In genomic region chr19:32689724-32690123, GRCm38 (mm10) we compare ENCODE assay signal across 8 mouse cellular contexts. TPM values are rescaled to one million over a fixed set of nuclear protein-coding genes. Genes with fewer than 3 reads are reported as not detected.
DNase-seq lines count a peak whose midpoint lies in the region; ATAC-seq and TF ChIP-seq lines count a peak whose summit lies in the region.

No protein-coding gene starts in this region.

- DNase-seq in heart, adult 2 months: peak; percentile 15 to 40
- no peak for DNase-seq in heart, embryonic 10.5 days (ENCODE audit: low spot score)
- DNase-seq in midbrain, postnatal 0 days (ENCODE audit: low spot score): peak; percentile 55
- DNase-seq in c-Kit-positive CD71-positive TER-119-positive erythroid progenitor cells, embryonic 14.5 days (ENCODE audit: low spot score): peak; percentile 59
- no peak for DNase-seq in adrenal gland, adult 8-10 months

- no peaks in the 10 kb centered on the region; the same call in 1 of the 2 replicates for H3K4me1 ChIP-seq in heart, adult 2 months (ENCODE audit: control insufficient read depth, insufficient read depth, low read length)
- no peaks in the 10 kb centered on the region for H3K4me1 ChIP-seq in heart, embryonic 10.5 days
- H3K4me1 ChIP-seq in midbrain, postnatal 0 days (ENCODE audit: insufficient read depth, low read length): no peaks in the 10 kb centered on the region
- no peaks in the 10 kb centered on the region for H3K4me1 ChIP-seq in midbrain, embryonic 13.5 days (replicated peaks)
- H3K4me1 ChIP-seq in small intestine, adult 2 months (ENCODE audit: control insufficient read depth, insufficient read depth, insufficient read length, low read length): no peaks in the 10 kb centered on the region

- no peak overlapping the region for H3K4me3 ChIP-seq in heart, adult 2 months
- no peak overlapping the region for H3K4me3 ChIP-seq in heart, embryonic 10.5 days
- H3K4me3 ChIP-seq in midbrain, postnatal 0 days (ENCODE audit: low read depth, low read length): no peak overlapping the region
- no peak overlapping the region for H3K4me3 ChIP-seq in midbrain, embryonic 13.5 days (replicated peaks)
- no peak overlapping the region for H3K4me3 ChIP-seq in small intestine, adult 2 months (ENCODE audit: low read depth, low read length)

- intact Hi-C loops in heart, adult 2 months (cut with DNase I): loop anchor here (1.0 to 5.0 kb wide), 3 partner anchors 95 to 717 kb away; no protein-coding TSS in a partner anchor

- no peak overlapping the region for H3K9ac ChIP-seq in heart, adult 2 months (ENCODE audit: low read depth, low read length)
- no peak overlapping the region for H3K9ac ChIP-seq in midbrain, postnatal 0 days (replicated peaks; ENCODE audit: low read length, poor library complexity, severe bottlenecking)
- H3K9ac ChIP-seq in midbrain, embryonic 13.5 days (replicated peaks): no peak overlapping the region

- H3K27me3 ChIP-seq in heart, adult 2 months (ENCODE audit: control insufficient read depth, insufficient read depth, low read length): no peaks in the 10 kb centered on the region
- H3K27me3 ChIP-seq in heart, embryonic 10.5 days (ENCODE audit: insufficient read depth, poor library complexity, severe bottlenecking): no peaks in the 10 kb centered on the region
- H3K27me3 ChIP-seq in midbrain, postnatal 0 days (ENCODE audit: insufficient read depth, low read length): no peaks in the 10 kb centered on the region
- H3K27me3 ChIP-seq in midbrain, embryonic 13.5 days: no peaks in the 10 kb centered on the region
- no peaks in the 10 kb centered on the region for H3K27me3 ChIP-seq in small intestine, adult 2 months (ENCODE audit: control insufficient read depth, insufficient read depth, low read length)

- TF ChIP-seq EP300 in heart, adult 2 months (IDR thresholded peaks at IDR 0.05; ENCODE audit: insufficient read depth, low read depth, low read length): no peak

- 18% methylated on average over 6 of the region's 6 CpGs for WGBS in heart, adult 2 months
- 82% methylated on average over 6 of the region's 6 CpGs for WGBS in heart, embryonic 10.5 days
- 66% methylated on average over 6 of the region's 6 CpGs for WGBS in midbrain, postnatal 0 days
- WGBS in midbrain, embryonic 13.5 days: 81% methylated on average over 6 of the region's 6 CpGs
- 15% methylated on average over 6 of the region's 6 CpGs for WGBS in small intestine, adult 2 months

- no peak overlapping the region for H3K4me2 ChIP-seq in midbrain, postnatal 0 days (ENCODE audit: low read depth, low read length, poor library complexity, severe bottlenecking)
- no peak overlapping the region for H3K4me2 ChIP-seq in midbrain, embryonic 13.5 days (replicated peaks)

- no peak for ATAC-seq in midbrain, postnatal 0 days (ENCODE audit: low FRiP score)
- ATAC-seq in midbrain, embryonic 13.5 days: no peak
- no peak; the same call in 1 of the 2 replicates for ATAC-seq in megakaryocyte-erythroid progenitor cell, adult 5-6 weeks (replicated peaks; ENCODE audit: low FRiP score, low TSS enrichment, poor library complexity, severe bottlenecking)

- H3K27ac ChIP-seq in heart, adult 2 months: no peak overlapping the region
- no peak overlapping the region for H3K27ac ChIP-seq in heart, embryonic 10.5 days
- no peak overlapping the region for H3K27ac ChIP-seq in midbrain, postnatal 0 days (ENCODE audit: low read depth, low read length)
- H3K27ac ChIP-seq in midbrain, embryonic 13.5 days: no peak overlapping the region
- H3K27ac ChIP-seq in small intestine, adult 2 months (ENCODE audit: insufficient read depth, low read depth, low read length): no peak overlapping the region

- H3K79me2 ChIP-seq in heart, adult 2 months (replicated peaks; ENCODE audit: control insufficient read depth, insufficient read depth, low read length): no peaks in the 10 kb centered on the region

- no peaks in the 10 kb centered on the region for H3K9me3 ChIP-seq in heart, embryonic 10.5 days
- no peaks in the 10 kb centered on the region for H3K9me3 ChIP-seq in midbrain, postnatal 0 days (ENCODE audit: low read length)
- H3K9me3 ChIP-seq in midbrain, embryonic 13.5 days: no peaks in the 10 kb centered on the region

- TF ChIP-seq POLR2A in heart, adult 2 months (IDR thresholded peaks at IDR 0.05; ENCODE audit: insufficient read depth, low read depth, low read length): no peak
- no peak for TF ChIP-seq POLR2A in small intestine, adult 2 months (IDR thresholded peaks at IDR 0.05; ENCODE audit: low read depth, low read length)

- peak; percentile 79 for TF ChIP-seq CTCF in heart, adult 2 months (IDR thresholded peaks at IDR 0.05)
- TF ChIP-seq CTCF in midbrain, postnatal 0 days (IDR thresholded peaks at IDR 0.05): peak; percentile 69
- peak; percentile 41; the same call in 1 of the 2 replicates for TF ChIP-seq CTCF in small intestine, adult 2 months (IDR thresholded peaks at IDR 0.05; ENCODE audit: extremely low read depth, insufficient read length, insufficient replicate concordance, low read depth, low read length)

- no peaks in the 10 kb centered on the region; the same call in 1 of the 2 replicates for H3K36me3 ChIP-seq in heart, adult 2 months (ENCODE audit: control insufficient read depth, insufficient read depth, low read length)
- H3K36me3 ChIP-seq in heart, embryonic 10.5 days: peaks cover 66% of the 10 kb centered on the region
- H3K36me3 ChIP-seq in midbrain, postnatal 0 days (ENCODE audit: insufficient read depth, low read length): peaks cover 23% of the 10 kb centered on the region
- peaks cover 57% of the 10 kb centered on the region for H3K36me3 ChIP-seq in midbrain, embryonic 13.5 days
- H3K36me3 ChIP-seq in small intestine, adult 2 months (ENCODE audit: control insufficient read depth, insufficient read depth, low read length): peaks cover 36% of the 10 kb centered on the region

RNA-seq across cellular contexts. Expression of gene Atad1, which starts 49.9 kb away (rescaled TPM):
- total RNA-seq in heart, adult 2 months (2021): 100 to 1,000 TPM in 1 of 2 experiments, 10 to 100 TPM in 1; 82.1 to 104 TPM
- polyA plus RNA-seq in heart, adult 2 months (2012; rRNA removed): 25.2 and 52.9 TPM in 2 replicates
- polyA plus RNA-seq in heart, embryonic 10.5 days (2016; fragmentation: Nextera tagmentation; extraction: Ambion mirVana): 63.4 and 68.1 TPM in 2 replicates
- total RNA-seq in midbrain, postnatal 0 days (2014; rRNA removed): 89.3 and 147 TPM in 2 replicates
- 107 and 108 TPM in 2 replicates for polyA plus RNA-seq in midbrain, postnatal 0 days (2015; fragmentation: Nextera tagmentation; extraction: Ambion mirVana)
- 115 and 133 TPM in 2 replicates for polyA plus RNA-seq in midbrain, embryonic 13.5 days (2015; fragmentation: Nextera tagmentation; extraction: Ambion mirVana)
- 1.0 and 1.5 TPM in 2 replicates for polyA plus RNA-seq in small intestine, adult 2 months (2012; rRNA removed)
- total RNA-seq in adrenal gland, adult 8-10 months (2022): 10 to 100 TPM; 75.4 to 88.7 (median 82.5) TPM
- total RNA-seq in megakaryocyte-erythroid progenitor cell, adult 5-6 weeks (2014; fragmentation: Nextera tagmentation): 31.4 and 49.4 TPM in 2 replicates
- 78.5 and 83.7 TPM in 2 replicates for total RNA-seq in megakaryocyte-erythroid progenitor cell, adult 5-6 weeks (2017)

Comparison
In these comparisons a context has a peak if more than half of its experiments do, and no peak if none do; other contexts are left out.
1. DNase-seq: peak in heart, adult 2 months (2 of 2), midbrain, postnatal 0 days (single experiment) and c-Kit-positive CD71-positive TER-119-positive erythroid progenitor cells, embryonic 14.5 days (single experiment); none in heart, embryonic 10.5 days (single experiment) and adrenal gland, adult 8-10 months (single experiment).
2. RNA of gene Atad1, which starts 49.9 kb away (polyA plus RNA-seq): 115 to 133 TPM in midbrain, embryonic 13.5 days, 107 to 108 TPM in midbrain, postnatal 0 days, 63.4 to 68.1 TPM in heart, embryonic 10.5 days and 25.2 to 52.9 TPM in heart, adult 2 months; 1.0 to 1.5 TPM in small intestine, adult 2 months; every median in the first group is over 10 times any median in the second.
3. Peak in every context shown above with its lines, with median percentiles within 50 percentile points of each other: CTCF ChIP-seq.